17 mouse cellular contexts compared by ENCODE assay signal in genomic region chr11:6302793-6303192, GRCm38 (mm10). TPM values are rescaled to one million over a fixed set of nuclear protein-coding genes. Genes with fewer than 3 reads are reported as not detected.
A peak's percentile ranks its signal among the peaks of the same experiment; 100 is the strongest.
DNase-seq lines count a peak whose midpoint lies in the region; TF ChIP-seq lines count a peak whose summit lies in the region.
"Had no signal": no experiment of that assay in that cellular context is flagged by ENCODE, and none has a peak within 500 bp of the region (broad histone marks: within the 10 kb centered on the region; RNA-seq: fewer than 3 reads in every experiment).

No protein-coding gene starts in this region.

- no peak for TF ChIP-seq EP300 in heart, adult 2 months (IDR thresholded peaks at IDR 0.05; ENCODE audit: insufficient read depth, low read depth, low read length)

- H3K36me3 ChIP-seq in heart, adult 2 months (ENCODE audit: control insufficient read depth, insufficient read depth, low read length) = peaks cover 57% of the 10 kb centered on the region

- H3K79me2 ChIP-seq in heart, adult 2 months (replicated peaks; ENCODE audit: control insufficient read depth, insufficient read depth, low read length) = peaks cover 6% of the 10 kb centered on the region

- H3K9ac ChIP-seq in heart, adult 2 months (ENCODE audit: low read depth, low read length) = no peak overlapping the region
- H3K9ac ChIP-seq: embryonic facial prominence, embryonic 12.5 days; heart, embryonic 13.5 days; hindbrain, embryonic 15.5 days had no signal

- H3K27me3 ChIP-seq in heart, adult 2 months (ENCODE audit: control insufficient read depth, insufficient read depth, low read length) = no peaks in the 10 kb centered on the region
- H3K27me3 ChIP-seq: embryonic facial prominence, embryonic 12.5 days; heart, embryonic 13.5 days; hindbrain, embryonic 15.5 days had no signal

- H3K4me1 ChIP-seq in heart, adult 2 months (ENCODE audit: control insufficient read depth, insufficient read depth, low read length) = peaks cover 5% of the 10 kb centered on the region
- H3K4me1 ChIP-seq: embryonic facial prominence, embryonic 12.5 days; heart, embryonic 13.5 days; hindbrain, embryonic 15.5 days had no signal

- no peak for TF ChIP-seq POLR2A in heart, adult 2 months (IDR thresholded peaks at IDR 0.05; ENCODE audit: insufficient read depth, low read depth, low read length)

- intact Hi-C loops in heart, adult 2 months (cut with DNase I) = no loop called here

- 56% methylated on average over 2 of the region's 2 CpGs for WGBS in heart, adult 2 months

- no peak overlapping the region for H3K27ac ChIP-seq in heart, adult 2 months
- H3K27ac ChIP-seq: embryonic facial prominence, embryonic 12.5 days; heart, embryonic 13.5 days; hindbrain, embryonic 15.5 days had no signal

- H3K4me3 ChIP-seq in heart, adult 2 months = no peak overlapping the region
- H3K4me3 ChIP-seq: embryonic facial prominence, embryonic 12.5 days; heart, embryonic 13.5 days; hindbrain, embryonic 15.5 days had no signal

- TF ChIP-seq CTCF in heart, adult 2 months (IDR thresholded peaks at IDR 0.05) = no peak

- peak; percentile 16 for DNase-seq in heart, adult 11 months
- no peak for DNase-seq in heart, adult 2 months
- DNase-seq in kidney, adult 9 months = peak; percentile 70
- DNase-seq in kidney, postnatal 10 days = no peak
- peak; percentile 38 to 50 for DNase-seq in kidney, postnatal 36 days
- no peak for DNase-seq in frontal cortex, postnatal 10 days (ENCODE audit: low spot score in 2 of 2)
- no peak for DNase-seq in layer of hippocampus, postnatal 25 days (ENCODE audit: extremely low spot score in 1 of 2, low spot score in 1 of 2)
- DNase-seq: adrenal gland, postnatal 10 days; B cell, adult 2 months; cerebellum, adult 11-12 months; cerebellum, adult 9-10 months; cerebellum, postnatal 25 days; gastrocnemius, postnatal 14 days; heart, postnatal 36 days had no signal

RNA-seq across cellular contexts. Expression of gene Ogdh, which starts 11.4 kb away (rescaled TPM):
- total RNA-seq in heart, adult 2 months (2021) = 1,000 to 10,000 TPM; 1,611 to 1,957 TPM
- 1,204 and 1,461 TPM in 2 replicates for polyA plus RNA-seq in heart, adult 2 months (2012; rRNA removed)
- total RNA-seq in layer of hippocampus, postnatal 25 days (2021) = 100 to 1,000 TPM; 229 to 239 TPM

RNA-seq across cellular contexts. Expression of gene Tmed4, which starts 28.1 kb away (rescaled TPM):
- 10 to 100 TPM; 85.5 to 96.6 TPM for total RNA-seq in heart, adult 2 months (2021)
- polyA plus RNA-seq in heart, adult 2 months (2012; rRNA removed) = 138 and 175 TPM in 2 replicates
- 100 to 1,000 TPM; 102 TPM for total RNA-seq in layer of hippocampus, postnatal 25 days (2021)

RNA-seq across cellular contexts. Expression of gene Ddx56, which starts 35.2 kb away (rescaled TPM):
- total RNA-seq in heart, adult 2 months (2021) = 10 to 100 TPM; 19.7 to 22.0 TPM
- 21.1 and 25.2 TPM in 2 replicates for polyA plus RNA-seq in heart, adult 2 months (2012; rRNA removed)
- 10 to 100 TPM; 41.4 to 43.1 TPM for total RNA-seq in layer of hippocampus, postnatal 25 days (2021)

Comparison
In these comparisons a context has a peak if more than half of its experiments do, and no peak if none do; other contexts are left out.
1. DNase-seq: peak in heart, adult 11 months (single experiment), kidney, adult 9 months (single experiment) and kidney, postnatal 36 days (2 of 2); none in heart, adult 2 months (0 of 2), kidney, postnatal 10 days (single experiment), frontal cortex, postnatal 10 days (0 of 2) and layer of hippocampus, postnatal 25 days (0 of 2).
2. RNA of gene Ogdh, which starts 11.4 kb away (total RNA-seq): 1,611 to 1,957 TPM in heart, adult 2 months; 229 to 239 TPM in layer of hippocampus, postnatal 25 days; every median in the first group is over 4 times any median in the second.